8 mouse cellular contexts compared by ENCODE assay signal in the genomic region with DNA sequence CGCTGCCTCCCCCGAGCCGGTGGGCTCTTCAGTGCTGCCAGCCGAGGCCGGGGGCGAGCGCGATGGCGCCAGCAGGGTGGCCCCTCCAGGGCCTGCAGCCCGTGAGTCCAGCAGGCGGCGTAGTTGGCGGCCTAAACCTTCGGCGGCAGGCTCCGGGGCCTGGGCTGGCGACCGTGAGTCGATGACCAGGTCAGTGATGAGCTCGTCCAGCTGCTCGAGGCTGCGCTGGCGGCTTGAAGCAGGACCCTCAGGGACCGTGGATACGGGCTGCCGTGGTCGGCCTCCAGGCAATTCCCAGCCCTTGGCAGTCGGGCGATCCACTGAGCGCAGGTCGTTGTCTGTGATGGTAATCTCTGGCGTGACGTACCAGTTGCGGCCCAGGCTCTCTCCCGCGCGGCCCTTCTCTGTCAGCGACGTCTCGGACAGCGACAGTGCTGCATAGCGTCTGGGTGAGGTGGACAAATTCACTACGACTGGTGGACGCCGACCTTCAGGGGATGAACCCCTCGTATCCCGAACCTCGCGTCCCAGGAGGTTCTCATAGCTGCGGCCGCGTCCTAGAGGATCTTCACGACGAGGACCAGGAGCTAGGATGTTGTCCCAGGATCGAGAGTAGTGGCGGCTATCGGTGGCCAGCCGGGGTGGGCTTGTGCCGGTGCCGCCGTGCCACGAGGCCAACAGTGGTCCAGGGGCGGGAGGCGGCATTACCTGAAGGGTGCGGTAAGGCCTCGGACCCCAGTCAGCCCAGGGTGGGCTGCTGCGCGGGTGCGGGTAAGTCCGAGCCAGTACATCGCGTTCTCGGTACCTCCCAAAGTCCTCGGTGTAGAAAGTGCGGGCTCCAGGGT. TPM values are rescaled to one million over a fixed set of nuclear protein-coding genes. Genes with fewer than 3 reads are reported as not detected.
A peak's percentile ranks its signal among the peaks of the same experiment; 100 is the strongest.
DNase-seq lines count a peak whose midpoint lies in the region; ATAC-seq and TF ChIP-seq lines count a peak whose summit lies in the region.

No protein-coding gene starts in this region.

- 21% methylated on average over 75 of the region's 75 CpGs for WGBS in hindbrain, postnatal 0 days
- WGBS in midbrain, embryonic 14.5 days, result 5% methylated on average over 75 of the region's 75 CpGs

- peaks cover 38% of the 10 kb centered on the region for H3K27me3 ChIP-seq in hindbrain, postnatal 0 days (ENCODE audit: insufficient read depth, low read length)
- H3K27me3 ChIP-seq in midbrain, embryonic 14.5 days (ENCODE audit: control insufficient read depth, insufficient read depth, low read length), result peaks cover 52% of the 10 kb centered on the region

- peaks cover 45% of the 10 kb centered on the region for H3K4me1 ChIP-seq in hindbrain, postnatal 0 days (ENCODE audit: insufficient read depth, low read length)
- peaks cover 48% of the 10 kb centered on the region for H3K4me1 ChIP-seq in midbrain, embryonic 14.5 days (ENCODE audit: control insufficient read depth, insufficient read depth, low read length)

- H3K27ac ChIP-seq in hindbrain, postnatal 0 days, result no peak overlapping the region
- H3K27ac ChIP-seq in midbrain, embryonic 14.5 days (replicated peaks; ENCODE audit: low read depth, low read length), result no peak overlapping the region

- intact Hi-C loops in heart, postnatal 36 days (cut with DNase I), result no loop called here

- H3K4me3 ChIP-seq in hindbrain, postnatal 0 days (ENCODE audit: low read length), result no peak overlapping the region
- H3K4me3 ChIP-seq in midbrain, embryonic 14.5 days (replicated peaks; ENCODE audit: low read depth, low read length), result peak overlapping the region; percentile 26

- peak; percentile 26; the same call in 1 of the 2 replicates for TF ChIP-seq CTCF in hindbrain, postnatal 0 days (IDR thresholded peaks at IDR 0.05; ENCODE audit: low read depth)

- no peaks in the 10 kb centered on the region for H3K9me3 ChIP-seq in hindbrain, postnatal 0 days (ENCODE audit: low read length)
- no peaks in the 10 kb centered on the region for H3K9me3 ChIP-seq in midbrain, embryonic 14.5 days (ENCODE audit: control insufficient read depth, low read length)

- no peak overlapping the region for H3K9ac ChIP-seq in hindbrain, postnatal 0 days (replicated peaks; ENCODE audit: low read length)
- no peak overlapping the region for H3K9ac ChIP-seq in midbrain, embryonic 14.5 days (replicated peaks; ENCODE audit: low read length)

- H3K36me3 ChIP-seq in hindbrain, postnatal 0 days (ENCODE audit: insufficient read depth, low read length), result peaks cover 9% of the 10 kb centered on the region; the same call in 1 of the 2 replicates
- peaks cover 15% of the 10 kb centered on the region for H3K36me3 ChIP-seq in midbrain, embryonic 14.5 days (ENCODE audit: control insufficient read depth, insufficient read depth, low read length)

- peak; percentile 88 for DNase-seq in heart, adult 11 months
- DNase-seq in heart, postnatal 36 days, result no peak
- peak; percentile 36 for DNase-seq in CD4-positive helper T cell, adult 2 months (ENCODE audit: low read depth, low spot score)
- DNase-seq in embryo, embryonic 10.5 days (ENCODE audit: low spot score), result peak; percentile 59
- DNase-seq in hindbrain, postnatal 0 days (ENCODE audit: low spot score), result peak; percentile 22
- no peak for DNase-seq in midbrain, embryonic 14.5 days
- DNase-seq in thymus, postnatal 14 days, result no peak
- DNase-seq in adrenal gland, postnatal 36 days, result no peak

- ATAC-seq in hindbrain, postnatal 0 days, result no peak
- no peak for ATAC-seq in midbrain, embryonic 14.5 days (ENCODE audit: low FRiP score, low TSS enrichment)

- H3K4me2 ChIP-seq in hindbrain, postnatal 0 days (ENCODE audit: low read depth, low read length), result peak overlapping the region; percentile 11; the same call in 1 of the 2 replicates
- peak overlapping the region; percentile 33 for H3K4me2 ChIP-seq in midbrain, embryonic 14.5 days (ENCODE audit: low read length)

RNA-seq across cellular contexts. Expression of a gene that starts 3.1 kb away (rescaled TPM):
- 10 to 100 TPM; 64.1 to 67.4 TPM for total RNA-seq in heart, postnatal 36 days (2021)
- total RNA-seq in hindbrain, postnatal 0 days (2014; rRNA removed), result 35.4 and 48.2 TPM in 2 replicates
- 232 and 242 TPM in 2 replicates for polyA plus RNA-seq in hindbrain, postnatal 0 days (2015; fragmentation: Nextera tagmentation; extraction: Ambion mirVana)
- polyA plus RNA-seq in midbrain, embryonic 14.5 days (2014; fragmentation: Nextera tagmentation; extraction: Ambion mirVana), result 167 and 206 TPM in 2 replicates
- total RNA-seq in adrenal gland, postnatal 36 days (2021), result 10 to 100 TPM; 54.3 to 64.6 TPM

RNA-seq across cellular contexts. Expression of a gene that starts 3.4 kb away (rescaled TPM):
- total RNA-seq in heart, postnatal 36 days (2021), result under 1 TPM; 0.08 TPM
- 22.4 and 29.1 TPM in 2 replicates for total RNA-seq in hindbrain, postnatal 0 days (2014; rRNA removed)
- polyA plus RNA-seq in hindbrain, postnatal 0 days (2015; fragmentation: Nextera tagmentation; extraction: Ambion mirVana), result 18.8 and 19.8 TPM in 2 replicates
- 8.8 and 9.2 TPM in 2 replicates for polyA plus RNA-seq in midbrain, embryonic 14.5 days (2014; fragmentation: Nextera tagmentation; extraction: Ambion mirVana)
- 1 to 10 TPM in 1 of 2 experiments, under 1 TPM in 1; 0.73 to 1.3 TPM for total RNA-seq in adrenal gland, postnatal 36 days (2021)

RNA-seq across cellular contexts. Expression of a gene that starts 3.5 kb away (rescaled TPM):
- 1 to 10 TPM in 1 of 2 experiments, under 1 TPM in 1; 0.65 to 2.5 TPM for total RNA-seq in heart, postnatal 36 days (2021)
- 1.2 and 2.5 TPM in 2 replicates for total RNA-seq in hindbrain, postnatal 0 days (2014; rRNA removed)
- polyA plus RNA-seq in hindbrain, postnatal 0 days (2015; fragmentation: Nextera tagmentation; extraction: Ambion mirVana), result 1.2 and 2.0 TPM in 2 replicates
- polyA plus RNA-seq in midbrain, embryonic 14.5 days (2014; fragmentation: Nextera tagmentation; extraction: Ambion mirVana), result 2.1 and 3.9 TPM in 2 replicates
- total RNA-seq in adrenal gland, postnatal 36 days (2021), result 1 to 10 TPM; 1.5 to 3.1 TPM

RNA-seq across cellular contexts. Expression of a gene that starts 20.5 kb away (rescaled TPM):
- 100 to 1,000 TPM; 215 to 227 TPM for total RNA-seq in heart, postnatal 36 days (2021)
- 159 and 274 TPM in 2 replicates for total RNA-seq in hindbrain, postnatal 0 days (2014; rRNA removed)
- 394 and 413 TPM in 2 replicates for polyA plus RNA-seq in hindbrain, postnatal 0 days (2015; fragmentation: Nextera tagmentation; extraction: Ambion mirVana)
- 318 and 409 TPM in 2 replicates for polyA plus RNA-seq in midbrain, embryonic 14.5 days (2014; fragmentation: Nextera tagmentation; extraction: Ambion mirVana)
- 100 to 1,000 TPM; 276 to 288 TPM for total RNA-seq in adrenal gland, postnatal 36 days (2021)

RNA-seq across cellular contexts. Expression of a gene that starts 30.1 kb away (rescaled TPM):
- 10 to 100 TPM; 60.9 to 62.5 TPM for total RNA-seq in heart, postnatal 36 days (2021)
- 71.8 and 74.9 TPM in 2 replicates for total RNA-seq in hindbrain, postnatal 0 days (2014; rRNA removed)
- 53.0 and 62.4 TPM in 2 replicates for polyA plus RNA-seq in hindbrain, postnatal 0 days (2015; fragmentation: Nextera tagmentation; extraction: Ambion mirVana)
- 60.9 and 62.6 TPM in 2 replicates for polyA plus RNA-seq in midbrain, embryonic 14.5 days (2014; fragmentation: Nextera tagmentation; extraction: Ambion mirVana)
- 10 to 100 TPM; 85.4 to 97.5 TPM for total RNA-seq in adrenal gland, postnatal 36 days (2021)

Comparison
In these comparisons a context has a peak if more than half of its experiments do, and no peak if none do; other contexts are left out.
1. DNase-seq: peak in heart, adult 11 months (single experiment), CD4-positive helper T cell, adult 2 months (single experiment), embryo, embryonic 10.5 days (single experiment) and hindbrain, postnatal 0 days (single experiment); none in heart, postnatal 36 days (0 of 2), midbrain, embryonic 14.5 days (single experiment), thymus, postnatal 14 days (single experiment) and adrenal gland, postnatal 36 days (0 of 2).
2. RNA of a gene that starts 3.4 kb away (total RNA-seq): 22.4 to 29.1 TPM in hindbrain, postnatal 0 days; 0.73 to 1.3 TPM in adrenal gland, postnatal 36 days and 0.08 TPM in heart, postnatal 36 days; every median in the first group is over 10 times any median in the second.